Mouse (Mus musculus) G1E (cell line): Measurements from ENCODE around the gene Mdm2. TPM values are rescaled to one million over a fixed set of nuclear protein-coding genes. Genes with fewer than 3 reads are reported as not detected.
A peak's percentile ranks its signal among the peaks of the same experiment; 100 is the strongest.

Experiments used
- ATAC-seq: 2 replicates; pipeline ENCODE4 v1.8.0; 2016; ENCODE audit warnings: mild to moderate bottlenecking; ENCODE audit not compliant: insufficient number of reproducible peaks, poor library complexity, low FRiP score, severe bottlenecking; ENCODE audit errors: extremely low read depth
- DNase-seq: peaks from one replicate; pipeline ENCODE4 v3.0.0; 2012; ENCODE audit warnings: low spot score
- H3K27me3 ChIP-seq: 2 replicates; pipeline ENCODE4 v1.6.1; 2012; ENCODE audit warnings: mild to moderate bottlenecking, low read length, inconsistent platforms; ENCODE audit not compliant: insufficient read depth
- H3K36me3 ChIP-seq: replicated peaks from 2 replicates; pipeline ENCODE3; 2012; ENCODE audit warnings: mild to moderate bottlenecking, inconsistent platforms
- H3K4me1 ChIP-seq: 2 replicates; pipeline ENCODE4 v1.6.1; 2012; ENCODE audit warnings: low read depth, low read length, inconsistent platforms, mixed read lengths; ENCODE audit not compliant: insufficient read depth
- H3K4me3 ChIP-seq: 2 replicates; pipeline ENCODE4 v1.5.1; 2012; ENCODE audit warnings: low read depth, mild to moderate bottlenecking, inconsistent platforms, low read length, moderate library complexity, mixed read lengths
- H3K9me3 ChIP-seq: replicated peaks from 2 replicates; pipeline ENCODE4 v1.6.1; 2012; ENCODE audit warnings: inconsistent platforms
- CTCF ChIP-seq: IDR thresholded peaks from 2 replicates; pipeline ENCODE4 v1.5.1; 2012; ENCODE audit warnings: low read depth, low read length, inconsistent platforms, mixed read lengths
- GATA1 ChIP-seq: IDR thresholded peaks from 2 replicates; pipeline ENCODE4 v1.6.1; 2012; ENCODE audit warnings: borderline replicate concordance, low read length, inconsistent platforms, mixed read lengths
- GATA2 ChIP-seq: IDR thresholded peaks from 2 replicates; pipeline ENCODE4 v1.6.1; 2012; ENCODE audit warnings: low read depth, low read length, inconsistent platforms, borderline replicate concordance
- POLR2AphosphoS5 ChIP-seq: IDR thresholded peaks from 2 replicates; pipeline ENCODE4 v1.6.1; 2012; ENCODE audit warnings: low read depth, low read length, inconsistent platforms; ENCODE audit not compliant: insufficient replicate concordance
- TAL1 ChIP-seq: conservative IDR thresholded peaks from 2 replicates; pipeline ENCODE4 v1.6.1; 2012; ENCODE audit warnings: low read depth, low read length, inconsistent platforms, mixed read lengths
- polyA plus RNA-seq: library from polyadenylated mRNA; stranded (reverse); fragments of >175 nt; gene quantifications from 2 replicates; pipeline ENCODE4 v1.2.3, GENCODE M21; 2012
- total RNA-seq, 2 experiments: library from RNA; stranded (forward) in 1 of 2; stranded (reverse) in 1 of 2; fragments of 200-1000 nt in 1 of 2; fragments of >200 nt in 1 of 2; fragmentation: Nextera tagmentation in 1 of 2; gene quantifications; 2 replicates each; pipeline ENCODE4 v1.2.3; 2014 to 2017

Gene Mdm2
- total and polyA plus RNA-seq, 3 experiments = 41.3 to 153 (median 97.1) TPM

- Histone ChIP-seq H3K4me1 (peaks cover 63% of the 10 kb centered on the region), H3K9me3 (no peaks in the 10 kb centered on the region), H3K36me3 (peaks cover 20% of the 10 kb centered on the region), H3K27me3 (peaks cover 12% of the 10 kb centered on the region), H3K4me3 (peak overlapping the region; percentile 36; the same call in 1 of the 2 replicates)
- TF ChIP-seq TAL1 (no peak), GATA1 (no peak), POLR2AphosphoS5 (no peak), CTCF (no peak), GATA2 (no peak)
- no peak for ATAC-seq
- DNase-seq = no peak
Observed at GRCm38 (mm10) chr10:117732962-117733592, 22.5 kb upstream of the Mdm2 start.

GRCm38 (mm10) chr10:117732184-117732583, 21.6 kb upstream of the Mdm2 start:
- H3K27me3 ChIP-seq = peaks cover 12% of the 10 kb centered on the region
- DNase-seq = peak; percentile 54
- H3K4me1 ChIP-seq = peaks cover 56% of the 10 kb centered on the region
- H3K4me3 ChIP-seq = no peak overlapping the region; the same call in 1 of the 2 replicates
- ATAC-seq = peak; percentile 82
- no peaks in the 10 kb centered on the region for H3K9me3 ChIP-seq
- peaks cover 15% of the 10 kb centered on the region for H3K36me3 ChIP-seq
- TF ChIP-seq GATA2 (0 out of 2 replicates have a peak, but pooled peaks have one; percentile 37), CTCF (no peak), TAL1 (peak; percentile 89)

GRCm38 (mm10) chr10:117731244-117732101, 20.9 kb upstream of the Mdm2 start:
- peak; percentile 74 for DNase-seq
- TF ChIP-seq CTCF (peak; percentile 30), POLR2AphosphoS5 (no peak), TAL1 (peak; percentile 55)
- Histone ChIP-seq H3K27me3 (peaks cover 12% of the 10 kb centered on the region), H3K36me3 (peaks cover 7% of the 10 kb centered on the region), H3K9me3 (no peaks in the 10 kb centered on the region), H3K4me3 (no peak overlapping the region; the same call in 1 of the 2 replicates), H3K4me1 (peaks cover 49% of the 10 kb centered on the region)
- ATAC-seq = peak; percentile 75

GRCm38 (mm10) chr10:117730637-117731203, 20.2 kb upstream of the Mdm2 start:
- peaks cover 47% of the 10 kb centered on the region for H3K4me1 ChIP-seq
- H3K4me3 ChIP-seq = no peak overlapping the region
- TF ChIP-seq CTCF = no peak
- TF ChIP-seq GATA1 = no peak
- TF ChIP-seq TAL1 = no peak
- TF ChIP-seq POLR2AphosphoS5 = no peak
- no peak for TF ChIP-seq GATA2
- H3K9me3 ChIP-seq = no peaks in the 10 kb centered on the region
- peaks cover 2% of the 10 kb centered on the region for H3K36me3 ChIP-seq
- peaks cover 12% of the 10 kb centered on the region for H3K27me3 ChIP-seq
- no peak for DNase-seq
- ATAC-seq = no peak

- Histone ChIP-seq H3K36me3 (no peaks in the 10 kb centered on the region), H3K9me3 (no peaks in the 10 kb centered on the region), H3K4me3 (no peak overlapping the region), H3K27me3 (peaks cover 12% of the 10 kb centered on the region), H3K4me1 (peaks cover 45% of the 10 kb centered on the region)
- TF ChIP-seq POLR2AphosphoS5 (no peak), TAL1 (no peak), GATA2 (no peak), GATA1 (no peak), CTCF (no peak)
- no peak for ATAC-seq
- no peak for DNase-seq
Observed at GRCm38 (mm10) chr10:117730140-117730539, 19.6 kb upstream of the Mdm2 start.

GRCm38 (mm10) chr10:117729139-117729814, 18.7 kb upstream of the Mdm2 start:
- H3K4me3 ChIP-seq = no peak overlapping the region
- H3K9me3 ChIP-seq = no peaks in the 10 kb centered on the region
- TF ChIP-seq TAL1 (no peak), GATA2 (no peak), CTCF (no peak), POLR2AphosphoS5 (no peak), GATA1 (no peak)
- no peaks in the 10 kb centered on the region for H3K36me3 ChIP-seq
- H3K4me1 ChIP-seq = peaks cover 45% of the 10 kb centered on the region
- H3K27me3 ChIP-seq = peaks cover 12% of the 10 kb centered on the region
- DNase-seq (no peak), ATAC-seq (no peak)
